Mouse (Mus musculus): Measurements from ENCODE around the gene Hist2h2ab. TPM values are rescaled to one million over a fixed set of nuclear protein-coding genes. Genes with fewer than 3 reads are reported as not detected.
"Not testable (repeated sequence)": the region's sequence is repeated elsewhere in the genome, so short reads cannot be mapped to it uniquely, and the experiment has no call there.

Hist2h2ab gene
- total RNA-seq, 4 experiments from 2014 or later: 0.65 to 2.3 (median 1.3) TPM; not detected in 1

- DNase-seq (ENCODE audit: low spot score in 2 of 2): no peak
Measured at GRCm38 (mm10) chr3:96255926-96256593, 36.4 kb downstream of the Hist2h2ab start.

DNA sequence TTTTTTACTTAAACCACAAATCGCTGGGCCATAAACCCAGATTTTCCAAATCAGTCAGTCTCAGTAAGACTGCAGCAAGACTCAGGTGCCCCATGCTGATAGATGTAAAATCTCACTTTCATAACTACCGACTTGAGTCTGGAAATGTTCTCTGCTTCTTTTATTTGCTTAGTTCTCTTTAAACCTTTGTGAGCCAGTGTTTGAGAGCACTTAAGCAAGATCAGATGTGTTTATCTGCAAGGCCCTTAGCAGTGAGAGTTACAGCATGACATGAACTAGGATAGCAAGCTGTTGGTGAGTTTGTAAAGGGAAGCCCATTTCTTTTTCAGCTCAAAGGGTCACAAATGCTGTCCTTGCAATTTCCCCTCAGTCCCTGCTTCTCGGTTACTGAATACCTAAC lies 37.5 kb downstream of the Hist2h2ab start:
- no peak for DNase-seq (ENCODE audit: low spot score in 2 of 2)

DNA sequence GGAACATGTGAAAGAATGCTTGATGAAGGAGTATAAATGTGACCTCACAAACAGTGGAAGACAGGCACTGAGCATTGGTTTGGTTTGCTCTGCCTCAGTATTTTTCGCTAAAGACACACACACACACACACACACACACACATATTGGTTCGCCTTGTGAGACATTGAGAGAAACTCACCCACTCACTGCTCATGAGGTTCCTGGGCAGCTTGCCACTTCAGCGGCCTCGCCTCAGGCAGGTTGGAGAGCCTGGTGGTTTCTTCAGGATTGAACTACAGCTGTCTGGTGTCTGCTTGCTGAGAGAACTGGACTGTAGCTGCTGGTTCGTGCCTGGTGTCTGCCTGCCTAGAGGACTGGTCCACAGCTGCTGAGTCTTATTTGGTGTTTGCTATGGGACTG lies 40.6 kb downstream of the Hist2h2ab start:
- no peak for DNase-seq (ENCODE audit: low spot score in 2 of 2)

GRCm38 (mm10) chr3:96261623-96262022 lies 42.0 kb downstream of the Hist2h2ab start:
- no peak for DNase-seq (ENCODE audit: low spot score in 2 of 2)

DNA sequence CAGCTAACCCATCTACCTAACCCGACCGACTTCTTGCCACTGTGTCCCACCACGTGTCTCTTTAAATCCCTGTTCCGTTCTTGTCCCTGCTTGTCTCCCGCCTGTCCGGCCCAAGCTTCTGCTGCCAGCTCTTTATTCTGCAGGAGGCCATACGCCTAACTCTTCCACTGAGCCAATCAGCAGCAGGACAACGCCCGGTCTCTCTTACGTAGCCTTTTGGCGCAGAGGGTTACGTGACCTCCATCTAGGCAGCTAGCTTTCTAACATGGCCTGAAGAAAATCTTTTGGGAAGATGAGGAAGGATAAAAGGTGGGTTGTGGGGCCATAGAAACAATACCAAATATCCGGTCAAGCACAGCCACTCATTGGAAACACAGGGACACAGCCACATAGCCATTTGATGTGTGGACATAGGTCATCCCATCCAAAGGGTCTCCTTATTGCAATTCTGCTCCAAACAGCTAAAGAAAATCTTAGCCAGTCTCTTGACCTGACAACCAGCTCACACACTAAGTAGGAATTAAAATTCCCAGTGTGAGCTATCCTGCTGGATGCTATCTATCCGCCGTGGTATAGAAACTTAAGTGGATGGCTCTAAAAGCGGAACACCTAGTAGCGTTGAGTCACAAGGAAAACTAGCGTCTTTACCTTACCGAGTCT lies 42.7 kb downstream of the Hist2h2ab start:
- peak; percentile 77 to 81 for DNase-seq (ENCODE audit: low spot score in 2 of 2)

- DNase-seq (ENCODE audit: low spot score in 2 of 2): peak; percentile 93
Measured at GRCm38 (mm10) chr3:96262979-96263550, 43.4 kb downstream of the Hist2h2ab start, which contains the start of gene Hist2h4. Gene Hist2h4 (minus strand): TSS chr3:96263311.

DNA sequence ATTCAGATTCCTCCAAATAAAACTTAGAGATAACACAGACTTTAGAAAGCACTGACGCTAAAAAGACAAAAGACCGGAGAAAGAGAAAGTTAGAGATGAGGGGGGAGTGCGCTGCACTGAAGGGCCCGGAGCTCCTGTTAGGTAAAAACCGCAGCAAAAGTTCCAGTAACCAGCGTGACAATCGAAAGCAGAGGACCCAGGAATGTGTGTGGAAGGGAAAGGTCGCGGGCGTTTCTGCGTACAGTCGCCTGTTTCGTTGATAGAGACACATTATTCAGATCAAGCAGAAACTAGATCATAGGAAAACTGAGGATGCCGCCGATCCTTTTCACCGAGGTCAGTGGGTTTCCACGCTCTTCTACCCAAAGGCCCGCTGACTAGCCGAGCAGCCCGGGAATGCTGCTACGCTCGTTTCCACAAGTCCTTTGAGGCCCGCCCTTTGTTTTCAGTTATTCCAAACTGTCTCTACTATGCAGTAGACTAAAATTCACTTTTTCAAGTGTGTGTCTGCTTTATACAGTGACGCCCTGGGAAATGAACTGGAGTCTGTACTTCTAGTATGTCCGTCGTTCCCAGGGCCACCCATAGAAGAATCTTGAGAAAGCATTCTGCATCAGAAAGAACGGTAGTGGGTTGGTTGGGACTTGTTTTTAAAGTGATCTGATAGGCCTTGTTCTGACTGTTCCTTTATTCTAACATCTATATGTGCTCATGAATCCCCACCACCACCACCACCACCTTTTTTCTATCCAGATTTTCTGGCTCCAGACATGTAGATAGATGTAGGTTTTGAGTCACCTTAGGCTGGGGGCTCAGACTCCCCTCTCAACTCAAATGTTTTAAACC lies 44.1 kb downstream of the Hist2h2ab start:
- DNase-seq (ENCODE audit: low spot score in 2 of 2): peak; percentile 25 to 27

- no peak for DNase-seq (ENCODE audit: low spot score in 2 of 2)
Measured at GRCm38 (mm10) chr3:96264404-96264949, 44.8 kb downstream of the Hist2h2ab start.

GRCm38 (mm10) chr3:96266132-96266710 lies 46.6 kb downstream of the Hist2h2ab start:
- no peak for DNase-seq (ENCODE audit: low spot score in 2 of 2)

DNA sequence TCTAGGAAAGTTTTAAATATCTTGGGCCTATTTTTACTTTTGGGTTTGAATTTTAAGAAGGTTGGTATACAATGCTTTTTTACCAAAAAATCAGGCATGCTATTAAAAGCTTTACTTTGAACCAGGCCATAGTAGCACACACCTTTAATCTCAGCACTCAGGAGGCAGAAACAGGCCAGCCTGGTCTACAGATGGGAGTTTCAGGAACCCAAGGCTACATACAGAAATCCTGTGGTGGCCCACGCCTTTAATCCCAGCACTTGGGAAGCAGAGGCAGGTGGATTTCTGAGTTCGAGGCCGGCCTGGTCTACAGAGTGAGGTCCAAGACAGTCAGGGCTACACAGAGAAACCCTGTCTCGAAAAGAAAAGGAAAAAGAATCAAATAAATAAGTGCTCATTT lies 47.9 kb downstream of the Hist2h2ab start:
- DNase-seq (ENCODE audit: low spot score in 2 of 2): no peak

- DNase-seq (ENCODE audit: low spot score in 2 of 2): peak; percentile 46 to 62
Measured at GRCm38 (mm10) chr3:96268051-96268775, 48.5 kb downstream of the Hist2h2ab start, which contains the start of gene Hist2h3b. Gene Hist2h3b (plus strand): TSS chr3:96268654.

DNA sequence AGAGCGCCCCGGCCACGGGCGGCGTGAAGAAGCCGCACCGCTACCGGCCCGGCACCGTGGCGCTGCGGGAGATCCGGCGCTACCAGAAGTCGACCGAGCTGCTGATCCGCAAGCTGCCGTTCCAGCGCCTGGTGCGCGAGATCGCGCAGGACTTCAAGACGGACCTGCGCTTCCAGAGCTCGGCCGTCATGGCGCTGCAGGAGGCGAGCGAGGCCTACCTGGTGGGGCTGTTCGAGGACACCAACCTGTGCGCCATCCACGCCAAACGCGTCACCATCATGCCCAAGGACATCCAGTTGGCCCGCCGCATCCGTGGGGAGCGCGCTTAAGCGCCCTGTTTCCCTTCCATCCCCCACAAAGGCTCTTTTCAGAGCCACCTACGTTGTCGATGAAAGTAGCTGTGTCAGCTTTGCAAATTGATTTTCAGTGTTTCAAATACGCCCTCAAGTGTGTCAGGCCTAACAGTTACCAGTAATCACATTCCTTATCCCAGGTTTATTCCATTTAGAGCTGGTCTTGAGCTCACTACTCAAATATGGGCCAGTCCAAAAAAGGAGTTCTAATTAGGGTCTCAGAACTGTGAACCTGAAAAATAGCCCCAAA lies 49.2 kb downstream of the Hist2h2ab start:
- DNase-seq (ENCODE audit: low spot score in 2 of 2): not testable (repeated sequence)

Small RNA genes lying within 50 kb of the gene (microRNA-seq; reads per million reads assigned to microRNA genes)
- gene Gm44492 (not detected), gene Gm47311 (not detected), gene Gm47313 (not detected)

Other genes starting within 250 kb of the Hist2h2ab start
- gene Plekho1, start 223.9 kb upstream of the Hist2h2ab start, total RNA-seq (2022): 10 to 100 TPM; 11.3 to 16.5 (median 12.9) TPM
- 10 to 100 TPM; 11.3 to 16.8 (median 16.2) TPM for gene Vps45, start 161.4 kb upstream of the Hist2h2ab start, total RNA-seq (2022)
- gene Otud7b, start 115.3 kb upstream of the Hist2h2ab start, total RNA-seq (2022): 10 to 100 TPM; 61.8 to 77.4 (median 75.8) TPM
- 1 to 10 TPM in 3 of 4 experiments, under 1 TPM in 1; 0.68 to 2.1 (median 1.3) TPM for gene Mtmr11, start 57.9 kb upstream of the Hist2h2ab start, total RNA-seq (2022)
- gene Sf3b4, start 47.5 kb upstream of the Hist2h2ab start, total RNA-seq (2022): 10 to 100 TPM in 3 of 4 experiments, 1 to 10 TPM in 1; 9.9 to 12.9 (median 11.6) TPM
- gene Sv2a, start 38.7 kb upstream of the Hist2h2ab start, total RNA-seq (2022): under 1 TPM; 0.16 to 0.34 (median 0.23) TPM
- gene Bola1, start 156 bp upstream of the Hist2h2ab start, total RNA-seq (2022): 10 to 100 TPM; 21.8 to 30.6 (median 25.6) TPM
- gene Hist2h2ac, start 1.0 kb downstream of the Hist2h2ab start, total RNA-seq (2022): 10 to 100 TPM in 2 of 4 experiments, 1 to 10 TPM in 2; 4.4 to 13.7 (median 9.9) TPM
- gene Hist2h2be, start 1.3 kb downstream of the Hist2h2ab start, total RNA-seq (2022): 1 to 10 TPM; 4.3 to 5.9 (median 5.2) TPM
- gene Hist2h3c2, start 19.3 kb downstream of the Hist2h2ab start, total RNA-seq (2022): 1 to 10 TPM; 2.6 to 7.1 (median 4.9) TPM
- gene Hist2h2aa2, start 20.4 kb downstream of the Hist2h2ab start, total RNA-seq (2022): 100 to 1,000 TPM; 141 to 187 (median 153) TPM
- gene Hist2h2aa1, start 25.6 kb downstream of the Hist2h2ab start, total RNA-seq (2022): 1 to 10 TPM in 3 of 4 experiments, not detected in 1; 2.7 to 5.0 (median 4.8) TPM
- gene Hist2h3c1, start 26.8 kb downstream of the Hist2h2ab start, total RNA-seq (2022): not detected
- 1 to 10 TPM; 5.6 to 8.2 (median 6.8) TPM for gene Hist2h4, start 43.4 kb downstream of the Hist2h2ab start, total RNA-seq (2022)
- 10 to 100 TPM; 19.4 to 22.9 (median 20.8) TPM for gene Hist2h3b, start 48.8 kb downstream of the Hist2h2ab start, total RNA-seq (2022)
- gene Hist2h2bb, start 49.9 kb downstream of the Hist2h2ab start, total RNA-seq (2022): 10 to 100 TPM; 18.8 to 38.2 (median 24.3) TPM
- under 1 TPM in 1 of 4 experiments, not detected in 3; 0.70 TPM for gene Fcgr1, start 74.1 kb downstream of the Hist2h2ab start, total RNA-seq (2022)
- gene BC107364, start 232.4 kb downstream of the Hist2h2ab start, total RNA-seq (2022): not detected